Mouse (Mus musculus): ENCODE measurements around the gene Pir. TPM values are rescaled to one million over a fixed set of nuclear protein-coding genes. Genes with fewer than 3 reads are reported as not detected.

Gene Pir
- polyA plus RNA-seq, 1 experiment, result 28.0 TPM

DNA sequence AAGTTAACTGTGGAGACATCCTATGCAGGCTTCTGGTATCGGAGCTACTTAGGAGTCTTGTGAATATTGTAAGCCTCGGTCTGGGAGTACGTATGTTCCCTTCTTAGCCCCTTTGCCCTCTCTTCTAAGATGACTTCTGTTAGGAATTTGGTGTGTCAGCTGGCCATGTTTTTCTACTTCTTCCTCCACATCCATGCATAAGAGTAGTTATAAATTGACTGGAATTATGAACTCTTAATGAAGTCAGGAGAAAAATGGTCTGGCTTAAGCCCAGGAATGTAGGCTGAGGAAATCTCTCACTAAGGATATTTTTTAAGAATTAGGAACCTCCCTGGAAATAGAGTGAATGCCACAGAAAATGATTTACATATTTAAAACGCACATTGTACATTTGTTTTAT, 69.4 kb downstream of the Pir start:
- Histone ChIP-seq H3K36me3 (ENCODE audit: control insufficient read depth, insufficient read depth, low read length, poor library complexity, severe bottlenecking) (no peaks in the 10 kb centered on the region), H3K27me3 (ENCODE audit: control insufficient read depth, insufficient read depth, low read length, poor library complexity, severe bottlenecking) (no peaks in the 10 kb centered on the region), H3K9me3 (replicated peaks; ENCODE audit: control insufficient read depth, insufficient read depth, low read length, poor library complexity, severe bottlenecking) (no peaks in the 10 kb centered on the region), H3K27ac (ENCODE audit: insufficient read depth, low read length) (no peak overlapping the region), H3K4me3 (ENCODE audit: low read depth, low read length) (no peak overlapping the region), H3K4me1 (ENCODE audit: control insufficient read depth, insufficient read depth, low read length) (no peaks in the 10 kb centered on the region), H3K9ac (ENCODE audit: low read depth, poor library complexity, severe bottlenecking) (no peak overlapping the region)
- TF ChIP-seq EP300 (IDR thresholded peaks at IDR 0.05; ENCODE audit: insufficient read depth, low read depth, low read length) (no peak), POLR2A (IDR thresholded peaks at IDR 0.05; ENCODE audit: insufficient read depth, low read length) (no peak), CTCF (IDR thresholded peaks at IDR 0.05; ENCODE audit: low read depth, low read length) (no peak)

GRCm38 (mm10) chrX:164345359-164345938, 76.3 kb downstream of the Pir start:
- Histone ChIP-seq H3K4me3 (ENCODE audit: low read depth, low read length) (no peak overlapping the region), H3K27me3 (ENCODE audit: control insufficient read depth, insufficient read depth, low read length, poor library complexity, severe bottlenecking) (no peaks in the 10 kb centered on the region), H3K27ac (ENCODE audit: insufficient read depth, low read length) (no peak overlapping the region), H3K9ac (ENCODE audit: low read depth, poor library complexity, severe bottlenecking) (no peak overlapping the region), H3K9me3 (replicated peaks; ENCODE audit: control insufficient read depth, insufficient read depth, low read length, poor library complexity, severe bottlenecking) (no peaks in the 10 kb centered on the region), H3K4me1 (ENCODE audit: control insufficient read depth, insufficient read depth, low read length) (no peaks in the 10 kb centered on the region), H3K36me3 (ENCODE audit: control insufficient read depth, insufficient read depth, low read length, poor library complexity, severe bottlenecking) (no peaks in the 10 kb centered on the region)
- no peak for TF ChIP-seq POLR2A (IDR thresholded peaks at IDR 0.05; ENCODE audit: insufficient read depth, low read length)
- no peak for TF ChIP-seq EP300 (IDR thresholded peaks at IDR 0.05; ENCODE audit: insufficient read depth, low read depth, low read length)
- TF ChIP-seq CTCF (IDR thresholded peaks at IDR 0.05; ENCODE audit: low read depth, low read length), result no peak

- Histone ChIP-seq H3K9me3 (replicated peaks; ENCODE audit: control insufficient read depth, insufficient read depth, low read length, poor library complexity, severe bottlenecking) (no peaks in the 10 kb centered on the region), H3K4me1 (ENCODE audit: control insufficient read depth, insufficient read depth, low read length) (no peaks in the 10 kb centered on the region)
Measured at GRCm38 (mm10) chrX:164348937-164349336, 79.8 kb downstream of the Pir start.

GRCm38 (mm10) chrX:164365153-164365865, 96.1 kb downstream of the Pir start:
- H3K27ac ChIP-seq (ENCODE audit: insufficient read depth, low read length), result no peak overlapping the region
- H3K9ac ChIP-seq (ENCODE audit: low read depth, poor library complexity, severe bottlenecking), result no peak overlapping the region
- no peaks in the 10 kb centered on the region for H3K36me3 ChIP-seq (ENCODE audit: control insufficient read depth, insufficient read depth, low read length, poor library complexity, severe bottlenecking)
- no peak overlapping the region for H3K4me3 ChIP-seq (ENCODE audit: low read depth, low read length)
- TF ChIP-seq POLR2A (IDR thresholded peaks at IDR 0.05; ENCODE audit: insufficient read depth, low read length) (no peak), EP300 (IDR thresholded peaks at IDR 0.05; ENCODE audit: insufficient read depth, low read depth, low read length) (no peak), CTCF (IDR thresholded peaks at IDR 0.05; ENCODE audit: low read depth, low read length) (no peak)
- no peaks in the 10 kb centered on the region for H3K9me3 ChIP-seq (replicated peaks; ENCODE audit: control insufficient read depth, insufficient read depth, low read length, poor library complexity, severe bottlenecking)
- no peaks in the 10 kb centered on the region for H3K27me3 ChIP-seq (ENCODE audit: control insufficient read depth, insufficient read depth, low read length, poor library complexity, severe bottlenecking)
- H3K4me1 ChIP-seq (ENCODE audit: control insufficient read depth, insufficient read depth, low read length), result no peaks in the 10 kb centered on the region

More at GRCm38 (mm10) chrX:164348937-164349336, 79.8 kb downstream of the Pir start:
- Histone ChIP-seq H3K36me3 (ENCODE audit: control insufficient read depth, insufficient read depth, low read length, poor library complexity, severe bottlenecking) (no peaks in the 10 kb centered on the region), H3K27me3 (ENCODE audit: control insufficient read depth, insufficient read depth, low read length, poor library complexity, severe bottlenecking) (no peaks in the 10 kb centered on the region), H3K27ac (ENCODE audit: insufficient read depth, low read length) (no peak overlapping the region), H3K9ac (ENCODE audit: low read depth, poor library complexity, severe bottlenecking) (no peak overlapping the region), H3K4me3 (ENCODE audit: low read depth, low read length) (no peak overlapping the region)
- TF ChIP-seq CTCF (IDR thresholded peaks at IDR 0.05; ENCODE audit: low read depth, low read length) (no peak), EP300 (IDR thresholded peaks at IDR 0.05; ENCODE audit: insufficient read depth, low read depth, low read length) (no peak), POLR2A (IDR thresholded peaks at IDR 0.05; ENCODE audit: insufficient read depth, low read length) (no peak)

DNA sequence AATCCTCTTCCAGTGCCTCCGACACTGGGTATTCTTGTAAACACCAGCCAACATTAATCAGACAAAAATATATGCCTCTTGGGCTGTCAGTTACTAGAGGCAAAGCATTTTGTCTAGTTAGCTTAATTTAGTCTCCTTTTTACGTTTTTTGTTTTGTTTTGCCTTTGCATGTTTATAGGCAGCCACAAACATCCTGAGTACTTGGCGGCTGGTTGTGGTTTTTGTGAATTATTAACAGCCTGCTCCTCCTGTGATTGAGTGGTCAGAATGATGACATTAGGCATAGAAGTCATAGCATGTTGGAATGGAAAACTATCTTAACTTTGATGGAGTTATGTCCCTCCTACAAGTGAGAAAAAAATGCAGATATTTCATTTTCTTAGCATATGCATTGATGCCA, 101.4 kb downstream of the Pir start:
- Histone ChIP-seq H3K27me3 (ENCODE audit: control insufficient read depth, insufficient read depth, low read length, poor library complexity, severe bottlenecking) (no peaks in the 10 kb centered on the region), H3K9me3 (replicated peaks; ENCODE audit: control insufficient read depth, insufficient read depth, low read length, poor library complexity, severe bottlenecking) (no peaks in the 10 kb centered on the region), H3K4me3 (ENCODE audit: low read depth, low read length) (no peak overlapping the region), H3K4me1 (ENCODE audit: control insufficient read depth, insufficient read depth, low read length) (no peaks in the 10 kb centered on the region), H3K27ac (ENCODE audit: insufficient read depth, low read length) (no peak overlapping the region), H3K36me3 (ENCODE audit: control insufficient read depth, insufficient read depth, low read length, poor library complexity, severe bottlenecking) (no peaks in the 10 kb centered on the region), H3K9ac (ENCODE audit: low read depth, poor library complexity, severe bottlenecking) (no peak overlapping the region)
- TF ChIP-seq POLR2A (IDR thresholded peaks at IDR 0.05; ENCODE audit: insufficient read depth, low read length), result no peak
- TF ChIP-seq CTCF (IDR thresholded peaks at IDR 0.05; ENCODE audit: low read depth, low read length), result no peak
- no peak for TF ChIP-seq EP300 (IDR thresholded peaks at IDR 0.05; ENCODE audit: insufficient read depth, low read depth, low read length)

DNA sequence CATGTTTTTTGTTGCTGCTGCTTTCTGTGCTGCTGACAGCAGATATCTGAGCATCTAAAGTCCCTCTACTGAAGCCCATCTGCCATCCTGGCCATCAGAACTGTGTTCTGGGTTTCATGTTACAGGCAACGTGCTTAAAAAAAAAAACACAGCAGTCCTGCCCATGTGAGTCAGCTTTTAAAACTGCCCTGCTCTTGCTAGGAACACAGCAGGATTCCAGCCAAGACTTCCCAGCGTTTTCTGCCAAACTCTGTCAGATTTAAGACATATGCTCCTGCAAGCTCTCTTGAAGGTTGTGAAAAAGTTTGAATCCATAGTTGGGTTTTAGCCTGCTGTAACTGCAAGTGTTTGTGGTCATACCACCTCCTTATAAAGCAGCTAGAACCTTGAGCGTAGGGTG, 103.9 kb downstream of the Pir start, which contains the start of gene Vegfd:
TSS of gene Vegfd (plus strand) at position 298 of the 400 bp plus-strand sequence.
- Histone ChIP-seq H3K27me3 (ENCODE audit: control insufficient read depth, insufficient read depth, low read length, poor library complexity, severe bottlenecking) (no peaks in the 10 kb centered on the region), H3K9ac (ENCODE audit: low read depth, poor library complexity, severe bottlenecking) (no peak within 1 kb of the TSS), H3K9me3 (replicated peaks; ENCODE audit: control insufficient read depth, insufficient read depth, low read length, poor library complexity, severe bottlenecking) (no peaks in the 10 kb centered on the region), H3K4me1 (ENCODE audit: control insufficient read depth, insufficient read depth, low read length) (no peaks in the 10 kb centered on the region), H3K27ac (ENCODE audit: insufficient read depth, low read length) (no peak within 1 kb of the TSS), H3K36me3 (ENCODE audit: control insufficient read depth, insufficient read depth, low read length, poor library complexity, severe bottlenecking) (no peaks in the 10 kb centered on the region), H3K4me3 (ENCODE audit: low read depth, low read length) (no peak within 1 kb of the TSS)
- no peak for TF ChIP-seq CTCF (IDR thresholded peaks at IDR 0.05; ENCODE audit: low read depth, low read length)
- no peak for TF ChIP-seq POLR2A (IDR thresholded peaks at IDR 0.05; ENCODE audit: insufficient read depth, low read length)
- TF ChIP-seq EP300 (IDR thresholded peaks at IDR 0.05; ENCODE audit: insufficient read depth, low read depth, low read length), result no peak
